Mouse (Mus musculus): ENCODE measurements around the gene Rnaset2a. TPM values are rescaled to one million over a fixed set of nuclear protein-coding genes. Genes with fewer than 3 reads are reported as not detected.
"Not testable (repeated sequence)": the region's sequence is repeated elsewhere in the genome, so short reads cannot be mapped to it uniquely, and the experiment has no call there.

The Rnaset2a gene
- polyA plus RNA-seq, 1 experiment from 2014 or later: 17.7 TPM

GRCm38 (mm10) chr17:8165608-8165945 lies 17.7 kb upstream of the Rnaset2a start:
- WGBS: 1% methylated on average over 41 of the region's 42 CpGs
- peak overlapping the region; percentile 48 for H3K4me2 ChIP-seq
- ATAC-seq (ENCODE audit: low FRiP score, low read depth); H3K9me3 ChIP-seq; H3K27me3 ChIP-seq; H3K4me1 ChIP-seq (replicated peaks): not testable (repeated sequence)
- peaks cover 12% of the 10 kb centered on the region for H3K36me3 ChIP-seq
- peak overlapping the region; percentile 47 for H3K9ac ChIP-seq
- peak overlapping the region; percentile 52 for H3K4me3 ChIP-seq
- H3K27ac ChIP-seq (replicated peaks): peak overlapping the region; percentile 63; the same call in 1 of the 2 replicates

GRCm38 (mm10) chr17:8164701-8165607 lies 17.1 kb upstream of the Rnaset2a start, which contains the start of gene Fgfr1op:
TSS of gene Fgfr1op (plus strand) at chr17:8165501.
- ATAC-seq (ENCODE audit: low FRiP score, low read depth): peak; percentile 98
- H3K9me3 ChIP-seq; H3K4me1 ChIP-seq (replicated peaks); H3K36me3 ChIP-seq; H3K27me3 ChIP-seq: not testable (repeated sequence)
- 1% methylated on average over 21 of the region's 55 CpGs for whole genome bisulfite sequencing
- Histone ChIP-seq H3K9ac (peak within 1 kb of the TSS; percentile 47), H3K27ac (replicated peaks) (peak within 1 kb of the TSS; percentile 63; the same call in 1 of the 2 replicates), H3K4me2 (peak within 1 kb of the TSS; percentile 50), H3K4me3 (peak within 1 kb of the TSS; percentile 52)

DNA sequence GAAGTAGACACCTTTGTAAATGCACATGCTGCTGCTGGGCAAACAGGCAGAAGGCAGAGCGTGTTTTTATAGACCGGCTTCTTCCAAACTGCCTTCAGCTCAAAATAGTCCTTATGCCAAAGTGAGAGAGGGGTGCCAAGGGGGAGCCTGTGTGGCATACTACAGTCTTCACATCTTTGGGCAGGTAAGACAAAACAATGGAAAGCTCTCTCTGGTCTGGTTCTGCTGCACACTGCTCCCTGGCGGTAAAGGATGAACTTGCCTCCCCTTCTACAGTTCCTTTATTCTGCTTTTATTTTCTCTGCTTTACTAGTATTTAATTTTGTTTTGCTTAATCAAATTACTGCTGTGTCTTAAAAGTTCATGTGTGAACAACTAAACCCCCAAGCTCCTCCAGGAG lies 13.1 kb upstream of the Rnaset2a start:
- not testable (repeated sequence) for H3K36me3 ChIP-seq; H3K4me2 ChIP-seq; ATAC-seq (ENCODE audit: low FRiP score, low read depth); H3K9me3 ChIP-seq; H3K27me3 ChIP-seq; H3K4me3 ChIP-seq; H3K27ac ChIP-seq (replicated peaks); H3K4me1 ChIP-seq (replicated peaks); H3K9ac ChIP-seq
- WGBS: 64% methylated on average over 3 of the region's 3 CpGs

GRCm38 (mm10) chr17:8158627-8159026 lies 10.7 kb upstream of the Rnaset2a start:
- no CpG with 5 or more reads among the region's 1 CpGs for WGBS
- not testable (repeated sequence) for H3K9me3 ChIP-seq; H3K27me3 ChIP-seq; H3K27ac ChIP-seq (replicated peaks); H3K4me3 ChIP-seq; H3K9ac ChIP-seq; ATAC-seq (ENCODE audit: low FRiP score, low read depth); H3K36me3 ChIP-seq; H3K4me1 ChIP-seq (replicated peaks); H3K4me2 ChIP-seq

DNA sequence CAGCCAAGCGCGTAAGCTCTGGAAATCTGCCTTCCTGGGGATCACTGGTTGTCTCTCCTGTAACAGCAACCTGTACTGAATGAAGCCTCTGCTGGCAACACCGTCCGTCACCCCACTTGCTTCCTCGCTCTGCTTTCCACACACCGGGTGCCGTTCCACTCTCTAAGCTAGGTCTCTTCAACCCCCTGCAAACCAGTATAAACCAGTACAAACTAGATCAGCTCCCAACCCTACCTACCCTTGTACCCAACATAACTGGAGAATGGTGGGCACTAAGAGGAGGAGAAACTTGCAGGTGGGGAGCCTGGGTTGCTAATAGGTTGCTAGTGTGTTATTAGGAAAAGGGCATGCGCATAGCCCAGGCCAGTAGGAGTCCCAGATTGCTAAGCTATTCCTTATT lies 8.1 kb upstream of the Rnaset2a start:
- not testable (repeated sequence) for H3K4me1 ChIP-seq (replicated peaks); H3K27ac ChIP-seq (replicated peaks); ATAC-seq (ENCODE audit: low FRiP score, low read depth); H3K4me2 ChIP-seq; H3K36me3 ChIP-seq; H3K9ac ChIP-seq; H3K9me3 ChIP-seq; H3K4me3 ChIP-seq; H3K27me3 ChIP-seq
- no CpG with 5 or more reads among the region's 8 CpGs for WGBS

DNA sequence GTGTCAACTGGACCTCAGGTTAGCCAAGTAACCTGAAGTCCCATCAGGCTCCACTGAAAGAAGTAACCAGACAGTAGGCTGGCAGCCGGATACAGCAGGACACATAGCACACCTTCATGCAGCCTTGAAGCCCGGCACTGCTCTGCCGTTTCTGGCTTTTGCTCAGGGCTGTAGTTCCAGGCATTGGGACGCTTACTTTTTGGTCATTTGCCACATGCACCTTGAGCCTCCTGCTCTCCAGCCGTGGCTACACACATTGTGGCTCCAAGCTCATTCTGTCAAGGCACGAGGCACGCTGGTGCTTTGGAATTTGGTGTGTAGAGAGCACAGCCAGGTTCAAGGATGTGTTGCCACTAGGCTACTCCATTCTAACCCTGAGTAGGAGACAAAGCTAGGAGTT lies 7.1 kb upstream of the Rnaset2a start:
- H3K4me1 ChIP-seq (replicated peaks); H3K4me2 ChIP-seq; H3K36me3 ChIP-seq; ATAC-seq (ENCODE audit: low FRiP score, low read depth); H3K27me3 ChIP-seq; H3K9ac ChIP-seq; H3K27ac ChIP-seq (replicated peaks); H3K9me3 ChIP-seq; H3K4me3 ChIP-seq: not testable (repeated sequence)
- 82% methylated on average over 7 of the region's 7 CpGs for WGBS

GRCm38 (mm10) chr17:8146931-8147330 lies 966 bp downstream of the Rnaset2a start:
- H3K4me3 ChIP-seq: peak overlapping the region; percentile 55
- not testable (repeated sequence) for H3K36me3 ChIP-seq; H3K9me3 ChIP-seq; H3K27ac ChIP-seq (replicated peaks); H3K27me3 ChIP-seq; H3K4me1 ChIP-seq (replicated peaks)
- ATAC-seq (ENCODE audit: low FRiP score, low read depth): peak; percentile 8; the same call in 1 of the 2 replicates
- H3K9ac ChIP-seq: 0 out of 2 replicates have a peak overlapping the region, but pooled peaks have one; percentile 35
- peak overlapping the region; percentile 70 for H3K4me2 ChIP-seq
- 29% methylated on average over 5 of the region's 5 CpGs for WGBS

- H3K4me1 ChIP-seq (replicated peaks); H3K4me2 ChIP-seq; H3K36me3 ChIP-seq; ATAC-seq (ENCODE audit: low FRiP score, low read depth); H3K27me3 ChIP-seq; H3K27ac ChIP-seq (replicated peaks); H3K9me3 ChIP-seq; H3K4me3 ChIP-seq; H3K9ac ChIP-seq: not testable (repeated sequence)
- WGBS: 48% methylated on average over 10 of the region's 14 CpGs
These were observed 3.9 kb downstream of the Rnaset2a start for GRCm38 (mm10) chr17:8143802-8144673.

GRCm38 (mm10) chr17:8140210-8140609 lies 7.7 kb downstream of the Rnaset2a start:
- H3K4me1 ChIP-seq (replicated peaks); H3K27me3 ChIP-seq; H3K4me3 ChIP-seq; H3K36me3 ChIP-seq; H3K4me2 ChIP-seq; H3K9me3 ChIP-seq; H3K9ac ChIP-seq; H3K27ac ChIP-seq (replicated peaks); ATAC-seq (ENCODE audit: low FRiP score, low read depth): not testable (repeated sequence)
- 76% methylated on average over 3 of the region's 3 CpGs for WGBS

DNA sequence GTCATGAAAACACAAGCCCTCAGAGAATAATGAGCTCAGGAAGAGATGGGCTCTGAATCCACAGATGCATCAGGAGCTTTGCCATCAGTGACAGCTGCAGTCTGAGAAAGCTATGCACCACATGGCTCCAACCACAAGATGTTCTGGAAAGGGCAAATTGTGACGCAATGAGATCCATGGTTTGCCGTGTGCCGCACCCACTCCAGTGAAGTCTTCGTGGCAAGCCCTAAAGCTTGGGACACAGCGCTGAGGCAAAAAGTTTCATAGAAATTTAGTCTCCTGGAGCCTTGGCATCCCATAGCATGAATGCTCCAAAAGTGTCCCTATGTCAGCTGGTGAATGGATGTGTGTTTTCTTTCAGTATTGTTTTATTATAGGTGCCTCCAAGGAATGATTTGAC lies 9.8 kb downstream of the Rnaset2a start:
- not testable (repeated sequence) for H3K27me3 ChIP-seq; H3K9ac ChIP-seq; ATAC-seq (ENCODE audit: low FRiP score, low read depth); H3K4me1 ChIP-seq (replicated peaks); H3K36me3 ChIP-seq; H3K4me2 ChIP-seq; H3K9me3 ChIP-seq; H3K27ac ChIP-seq (replicated peaks); H3K4me3 ChIP-seq
- WGBS: 90% methylated on average over 5 of the region's 5 CpGs

GRCm38 (mm10) chr17:8130849-8131248 lies 17.0 kb downstream of the Rnaset2a start:
- not testable (repeated sequence) for H3K27me3 ChIP-seq; H3K9ac ChIP-seq; H3K27ac ChIP-seq (replicated peaks); H3K4me2 ChIP-seq; H3K36me3 ChIP-seq; H3K9me3 ChIP-seq; H3K4me3 ChIP-seq; H3K4me1 ChIP-seq (replicated peaks)
- no CpG with 5 or more reads among the region's 6 CpGs for WGBS
- ATAC-seq (ENCODE audit: low FRiP score, low read depth): 0 out of 2 replicates have a peak, but pooled peaks have one; percentile 42

GRCm38 (mm10) chr17:8129578-8129977 lies 18.3 kb downstream of the Rnaset2a start:
- ATAC-seq (ENCODE audit: low FRiP score, low read depth); H3K9me3 ChIP-seq; H3K4me1 ChIP-seq (replicated peaks); H3K9ac ChIP-seq; H3K27ac ChIP-seq (replicated peaks); H3K36me3 ChIP-seq; H3K27me3 ChIP-seq; H3K4me2 ChIP-seq; H3K4me3 ChIP-seq: not testable (repeated sequence)
- WGBS: 86% methylated on average over 9 of the region's 9 CpGs

Measured in hindbrain, embryonic 15.5 days (tissue).